Mouse (Mus musculus): ENCODE data around the gene Snrnp48. TPM values are rescaled to one million over a fixed set of nuclear protein-coding genes. Genes with fewer than 3 reads are reported as not detected.

The Snrnp48 gene
- 12.2 and 12.6 TPM in 2 replicates for polyA plus RNA-seq (2021; fragmentation: Nextera tagmentation)
- long read RNA-seq, experiment 1, partial matches to known transcripts, result 7 of 10 reads
- long read RNA-seq, experiment 1, other reads (novel, unspliced or antisense), result 1 of 10 reads
- long read RNA-seq, experiment 2, transcript Snrnp48-201 (9 exons, 1,785 nt), result major isoform, 8 of 28 reads
- long read RNA-seq, experiment 2, partial matches to known transcripts, result 12 of 28 reads
- long read RNA-seq, experiment 2, other reads (novel, unspliced or antisense), result 8 of 28 reads

DNA sequence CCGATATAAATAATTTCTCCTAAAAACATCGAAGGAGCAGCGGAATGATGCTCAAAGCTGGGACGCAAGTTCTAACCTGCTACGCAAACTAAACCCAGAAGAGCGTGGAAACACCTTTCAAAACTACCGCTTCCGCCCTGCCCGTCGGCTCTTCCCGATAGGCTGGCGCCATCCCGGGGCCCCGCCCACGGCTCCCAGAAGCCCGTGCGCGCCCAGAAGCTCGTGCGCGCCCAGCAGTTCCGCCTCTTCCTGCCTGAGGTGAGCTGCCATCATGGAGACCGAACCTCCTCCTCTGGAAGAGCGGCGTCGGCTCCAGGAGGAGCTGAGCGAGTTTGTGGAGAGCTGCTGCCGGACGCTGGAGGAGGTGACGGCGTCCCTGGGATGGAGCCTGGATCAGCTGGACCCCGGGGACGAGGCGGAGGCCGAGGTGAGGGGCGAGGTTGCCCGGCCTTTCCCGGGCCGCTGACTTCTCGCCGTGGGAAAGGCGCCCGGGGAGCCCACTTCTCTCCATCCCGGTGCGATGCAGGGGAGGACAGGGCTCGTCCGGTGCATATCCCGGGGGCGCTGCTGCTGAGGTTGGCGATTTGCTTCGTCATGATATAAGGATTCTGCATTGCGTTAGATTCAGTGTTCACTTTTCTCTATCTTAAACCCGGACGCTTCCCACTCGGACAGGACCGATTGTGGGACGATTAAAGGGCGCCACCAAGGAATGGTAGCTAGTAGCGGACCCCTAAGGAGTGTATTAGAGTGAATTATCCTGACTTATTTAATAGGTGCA, at the start of gene Snrnp48:
Gene Snrnp48, plus strand, starts transcription at position 237 of the 781 bp plus-strand sequence.

Other genes with a start within 250 kb of the Snrnp48 start
- gene Ssr1, start 210.7 kb upstream of the Snrnp48 start, polyA plus RNA-seq (2021; fragmentation: Nextera tagmentation), result 39.1 and 66.1 TPM in 2 replicates
- gene Riok1, start 167.9 kb upstream of the Snrnp48 start, polyA plus RNA-seq (2021; fragmentation: Nextera tagmentation), result 8.5 and 8.6 TPM in 2 replicates
- 1.8 and 2.4 TPM in 2 replicates for gene Cage1, start 167.9 kb upstream of the Snrnp48 start, polyA plus RNA-seq (2021; fragmentation: Nextera tagmentation)
- gene Dsp, start 53.6 kb upstream of the Snrnp48 start, polyA plus RNA-seq (2021; fragmentation: Nextera tagmentation), result 1.6 and 1.7 TPM in 2 replicates
- gene Bmp6, start 140.2 kb downstream of the Snrnp48 start, polyA plus RNA-seq (2021; fragmentation: Nextera tagmentation), result 1.3 and 2.3 TPM in 2 replicates